ENCODE assay signal across 9 mouse cellular contexts in the genomic region with DNA sequence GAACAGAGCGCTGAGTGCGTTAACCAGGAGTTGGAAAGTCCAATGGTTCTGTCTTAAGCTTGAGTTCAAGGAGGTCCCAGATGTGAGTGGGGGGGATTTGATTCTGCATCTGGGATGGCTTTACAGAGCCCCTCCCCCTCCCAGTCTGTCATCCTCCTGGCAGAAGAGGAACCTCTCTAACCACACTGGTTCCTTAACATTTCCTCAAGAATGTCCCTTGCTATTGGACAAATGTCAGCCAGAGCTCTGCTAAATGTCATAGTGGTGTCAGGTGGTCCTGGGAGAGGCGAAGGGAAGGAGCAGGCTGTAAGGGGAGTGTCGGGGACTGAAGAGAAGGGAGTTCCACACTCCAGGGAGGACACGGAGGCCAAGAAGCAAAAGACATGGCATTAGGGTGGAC. TPM values are rescaled to one million over a fixed set of nuclear protein-coding genes. Genes with fewer than 3 reads are reported as not detected.
DNase-seq lines count a peak whose midpoint lies in the region; ATAC-seq lines count a peak whose summit lies in the region.
"Had no signal": no experiment of that assay in that cellular context is flagged by ENCODE, and none has a peak within 500 bp of the region (broad histone marks: within the 10 kb centered on the region; RNA-seq: fewer than 3 reads in every experiment).

No protein-coding gene starts in this region.

- H3K4me1 ChIP-seq in kidney, embryonic 16.5 days (ENCODE audit: insufficient read depth, low read length): peaks cover 10% of the 10 kb centered on the region
- peaks cover 6% of the 10 kb centered on the region; the same call in 1 of the 2 replicates for H3K4me1 ChIP-seq in heart, embryonic 16.5 days (ENCODE audit: control insufficient read depth, insufficient read depth, low read length)

- H3K9ac ChIP-seq in kidney, embryonic 16.5 days (replicated peaks; ENCODE audit: low read length): no peak overlapping the region
- peak overlapping the region; percentile 9; the same call in 1 of the 2 replicates for H3K9ac ChIP-seq in heart, embryonic 16.5 days (ENCODE audit: low read length)
- H3K9ac ChIP-seq: embryonic facial prominence, embryonic 13.5 days had no signal

- H3K27ac ChIP-seq in kidney, embryonic 16.5 days (ENCODE audit: low read length): peak overlapping the region; percentile 74
- H3K27ac ChIP-seq in heart, embryonic 16.5 days (ENCODE audit: low read length): peak overlapping the region; percentile 76
- H3K27ac ChIP-seq: embryonic facial prominence, embryonic 13.5 days had no signal

- H3K27me3 ChIP-seq in kidney, embryonic 16.5 days (ENCODE audit: insufficient read depth, low read length): no peaks in the 10 kb centered on the region
- H3K27me3 ChIP-seq in heart, embryonic 16.5 days (ENCODE audit: control insufficient read depth, insufficient read depth, low read length): no peaks in the 10 kb centered on the region

- H3K9me3 ChIP-seq in kidney, embryonic 16.5 days (ENCODE audit: low read length): no peaks in the 10 kb centered on the region
- no peaks in the 10 kb centered on the region for H3K9me3 ChIP-seq in heart, embryonic 16.5 days (replicated peaks; ENCODE audit: control insufficient read depth, low read length)
- H3K9me3 ChIP-seq: embryonic facial prominence, embryonic 13.5 days had no signal

- no peak for DNase-seq in kidney, postnatal 14 days
- DNase-seq in MEL-GATA-1-ER (ENCODE audit: extremely low read depth, low read depth): peak; percentile 54
- peak; percentile 62 for DNase-seq in lung, postnatal 36 days
- no peak for DNase-seq in right cerebral cortex, adult 18-20 months
- DNase-seq in gastrocnemius, postnatal 25 days: no peak

- no peaks in the 10 kb centered on the region for H3K36me3 ChIP-seq in kidney, embryonic 16.5 days (ENCODE audit: insufficient read depth, low read length)
- H3K36me3 ChIP-seq in heart, embryonic 16.5 days (ENCODE audit: control insufficient read depth, insufficient read depth): no peaks in the 10 kb centered on the region
- H3K36me3 ChIP-seq: embryonic facial prominence, embryonic 13.5 days had no signal

- no peak for ATAC-seq in kidney, embryonic 16.5 days (ENCODE audit: low FRiP score, low TSS enrichment)
- peak; percentile 16; the same call in 1 of the 2 replicates for ATAC-seq in heart, embryonic 16.5 days (replicated peaks; ENCODE audit: extremely low read depth, insufficient read depth, low FRiP score)

- peak overlapping the region; percentile 37 for H3K4me2 ChIP-seq in kidney, embryonic 16.5 days (replicated peaks; ENCODE audit: low read depth, low read length)
- H3K4me2 ChIP-seq in heart, embryonic 16.5 days (ENCODE audit: low read depth, low read length): peak overlapping the region; percentile 46

- 62% methylated on average over 5 of the region's 5 CpGs for WGBS in kidney, embryonic 16.5 days
- WGBS in heart, embryonic 16.5 days: 50% methylated on average over 5 of the region's 5 CpGs

- peak overlapping the region; percentile 16; the same call in 1 of the 2 replicates for H3K4me3 ChIP-seq in kidney, embryonic 16.5 days (ENCODE audit: low read length)
- H3K4me3 ChIP-seq in heart, embryonic 16.5 days (ENCODE audit: low read length): peak overlapping the region; percentile 30
- H3K4me3 ChIP-seq: embryonic facial prominence, embryonic 13.5 days had no signal

RNA-seq across cellular contexts. Expression of a gene that starts 0.7 kb away (rescaled TPM):
- polyA plus RNA-seq in kidney, embryonic 16.5 days (2015; fragmentation: Nextera tagmentation; extraction: Ambion mirVana): 11.7 and 14.1 TPM in 2 replicates
- polyA plus RNA-seq in heart, embryonic 16.5 days (2015; fragmentation: Nextera tagmentation; extraction: Ambion mirVana): 19.6 and 28.0 TPM in 2 replicates
- 1 to 10 TPM; 2.2 to 3.2 TPM for total RNA-seq in gastrocnemius, postnatal 25 days (2021)

RNA-seq across cellular contexts. Expression of a gene that starts 5.9 kb away (rescaled TPM):
- 21.0 and 24.2 TPM in 2 replicates for polyA plus RNA-seq in kidney, embryonic 16.5 days (2015; fragmentation: Nextera tagmentation; extraction: Ambion mirVana)
- polyA plus RNA-seq in heart, embryonic 16.5 days (2015; fragmentation: Nextera tagmentation; extraction: Ambion mirVana): 30.3 and 34.7 TPM in 2 replicates
- total RNA-seq in gastrocnemius, postnatal 25 days (2021): 1 to 10 TPM; 5.2 to 6.1 TPM

RNA-seq across cellular contexts. Expression of a gene that starts 18.7 kb away (rescaled TPM):
- polyA plus RNA-seq in kidney, embryonic 16.5 days (2015; fragmentation: Nextera tagmentation; extraction: Ambion mirVana): not detected in 2 replicates
- 3.2 and 3.3 TPM in 2 replicates for polyA plus RNA-seq in heart, embryonic 16.5 days (2015; fragmentation: Nextera tagmentation; extraction: Ambion mirVana)
- 100 to 1,000 TPM; 288 to 335 TPM for total RNA-seq in gastrocnemius, postnatal 25 days (2021)
- polyA plus RNA-seq: midbrain, postnatal 0 days had no signal

Comparison
In these comparisons a context has a peak if more than half of its experiments do, and no peak if none do; other contexts are left out.
1. DNase-seq: peak in MEL-GATA-1-ER (single experiment) and lung, postnatal 36 days (single experiment); none in kidney, postnatal 14 days (single experiment), right cerebral cortex, adult 18-20 months (single experiment) and gastrocnemius, postnatal 25 days (single experiment).